Mouse (Mus musculus): ENCODE data around the gene Pxk.
"Not testable (repeated sequence)": the region's sequence is repeated elsewhere in the genome, so short reads cannot be mapped to it uniquely, and the experiment has no call there.

GRCm38 (mm10) chr14:8173542-8174250, 75.7 kb downstream of the Pxk start:
- TF ChIP-seq POLR2A (IDR thresholded peaks at IDR 0.05; ENCODE audit: borderline replicate concordance, extremely low read depth, insufficient read depth, insufficient read length, poor library complexity, severe bottlenecking): not testable (repeated sequence)
- peak; percentile 5; the same call in 1 of the 2 replicates for TF ChIP-seq CTCF (IDR thresholded peaks at IDR 0.05; ENCODE audit: borderline replicate concordance, extremely low read depth, insufficient read depth, insufficient read length)
